Mouse (Mus musculus) gastrocnemius, postnatal 4 days (tissue): ENCODE data around the gene Cnep1r1. TPM values are rescaled to one million over a fixed set of nuclear protein-coding genes. Genes with fewer than 3 reads are reported as not detected.

Experiments
- DNase-seq, 2 experiments: peaks; one replicate each; pipeline ENCODE4 v3.0.0; 2021 to 2022; ENCODE audit warnings: low spot score in 2 of 2, mixed read lengths in 2 of 2
- microRNA-seq: library from miRNA; unstranded; fragments of <30 nt; microRNA quantifications from one replicate; pipeline ENCODE4 v1.2.0, GENCODE M21; 2021
- total RNA-seq, 2 experiments: library from RNA; stranded (reverse); gene quantifications; 2 replicates each; pipeline ENCODE4 v1.2.3; 2021

Cnep1r1 gene
- total RNA-seq, 2 experiments from 2014 or later, result 35.6 to 38.2 TPM

GRCm38 (mm10) chr8:88183121-88183520 is 64.6 kb downstream of the Cnep1r1 start:
- no peak for DNase-seq

Small RNA genes lying within 50 kb of the gene (microRNA-seq; reads per million reads assigned to microRNA genes)
- not detected for gene Mir7071

Other genes starting within 250 kb of the Cnep1r1 start
- 10 to 100 TPM; 31.4 to 36.4 TPM for gene Zfp423, start 159.2 kb upstream of the Cnep1r1 start, total RNA-seq
- gene Heatr3, start 19.1 kb downstream of the Cnep1r1 start, total RNA-seq, result 10 to 100 TPM; 25.4 to 30.7 TPM
- gene Tent4b, start 80.4 kb downstream of the Cnep1r1 start, total RNA-seq, result 10 to 100 TPM; 18.1 to 21.9 TPM
- gene Adcy7, start 153.6 kb downstream of the Cnep1r1 start, total RNA-seq, result 10 to 100 TPM; 16.8 to 22.7 TPM
- gene Brd7, start 243.4 kb downstream of the Cnep1r1 start, total RNA-seq, result 10 to 100 TPM; 71.1 to 71.9 TPM